Mouse (Mus musculus): ENCODE results near the gene Vti1a.

DNA sequence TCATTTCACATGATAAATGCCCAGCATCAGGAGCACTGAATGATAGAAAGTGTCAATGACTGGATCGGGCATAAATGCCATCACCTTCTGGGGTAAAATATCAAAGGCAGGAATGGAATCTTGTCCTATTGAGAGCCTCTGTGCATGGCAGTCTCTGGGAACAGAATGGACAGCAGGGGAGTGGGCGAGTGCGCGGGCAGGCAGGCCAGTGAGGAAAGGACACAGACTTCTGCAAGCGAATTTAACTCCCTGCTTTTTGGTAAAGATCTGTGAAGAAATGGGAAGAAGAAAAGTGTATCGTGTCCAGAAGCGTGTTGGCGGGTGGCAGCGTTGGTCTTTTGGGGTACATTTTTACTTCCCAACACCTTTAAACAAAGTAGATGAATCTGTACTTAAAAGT is 207.2 kb downstream of the Vti1a start:
- TF ChIP-seq CTCF (IDR thresholded peaks at IDR 0.05; ENCODE audit: insufficient read depth, low read depth, low read length) (no peak), POLR2A (IDR thresholded peaks at IDR 0.05; ENCODE audit: insufficient read depth, low read depth, low read length) (no peak)

Data from olfactory bulb, adult 2 months (tissue).